Mouse (Mus musculus) adrenal gland, postnatal 25 days (tissue): ENCODE results near the gene Inava. TPM values are rescaled to one million over a fixed set of nuclear protein-coding genes. Genes with fewer than 3 reads are reported as not detected.

ENCODE experiments used
- total RNA-seq: library from RNA; stranded (reverse); gene quantifications from 2 replicates; pipeline ENCODE4 v1.2.3, GENCODE M21; 2021

Inava gene
- total RNA-seq, 1 experiment from 2014 or later, result not detected

Other genes with a start within 250 kb of the Inava start
- 0.18 TPM in 1 of 2 replicates, not detected in the other for gene Igfn1, start 227.9 kb downstream of the Inava start, total RNA-seq
- 33.5 and 41.0 TPM in 2 replicates for gene Tmem9, start 226.1 kb downstream of the Inava start, total RNA-seq
- not detected in 2 replicates for gene Ascl5, start 183.5 kb downstream of the Inava start, total RNA-seq
- 0.21 and 0.52 TPM in 2 replicates for gene Cacna1s, start 181.5 kb downstream of the Inava start, total RNA-seq
- gene Kif21b, start 102.9 kb downstream of the Inava start, total RNA-seq, result 3.2 and 4.6 TPM in 2 replicates
- gene Mroh3, start 21.4 kb downstream of the Inava start, total RNA-seq, result not detected in 2 replicates
- not detected in 2 replicates for gene Gpr25, start 26.6 kb upstream of the Inava start, total RNA-seq
- gene Camsap2, start 111.8 kb upstream of the Inava start, total RNA-seq, result 39.4 and 46.0 TPM in 2 replicates
- gene Ddx59, start 181.0 kb upstream of the Inava start, total RNA-seq, result 10.4 and 15.7 TPM in 2 replicates
- gene Kif14, start 232.1 kb upstream of the Inava start, total RNA-seq, result 1.6 and 2.7 TPM in 2 replicates